Mouse (Mus musculus) lung, postnatal 0 days (tissue): Measurements from ENCODE around the gene Sh3bp2. TPM values are rescaled to one million over a fixed set of nuclear protein-coding genes. Genes with fewer than 3 reads are reported as not detected.
A peak's percentile ranks its signal among the peaks of the same experiment; 100 is the strongest.

Experiments
- ATAC-seq: fragments of 200-750 bp; cut with Nextera tagmentation; 2 replicates; pipeline ENCODE4 v1.8.0; 2017; ENCODE audit warnings: moderate library complexity
- DNase-seq: peaks from one replicate; pipeline ENCODE4 v3.0.0-alpha.2; 2016; ENCODE audit warnings: low spot score
- H3K27ac ChIP-seq: fragments of 300-500 bp; sonication (generic); 2 replicates; pipeline ENCODE4 v1.5.1; 2014; ENCODE audit warnings: antibody characterized with exemption, mild to moderate bottlenecking, low read length, mixed read lengths
- H3K27me3 ChIP-seq: fragments of 300-500 bp; sonication (generic); replicated peaks from 2 replicates; pipeline ENCODE4 v1.6.1; 2014; ENCODE audit warnings: low read length, mixed read lengths; ENCODE audit not compliant: insufficient read depth
- H3K36me3 ChIP-seq: fragments of 300-500 bp; sonication (generic); 2 replicates; pipeline ENCODE4 v1.6.1; 2014; ENCODE audit warnings: low read length, mixed read lengths; ENCODE audit not compliant: insufficient read depth
- H3K4me1 ChIP-seq: fragments of 300-500 bp; sonication (generic); 2 replicates; pipeline ENCODE4 v1.6.1; 2014; ENCODE audit warnings: antibody characterized with exemption, low read depth, low read length, mixed read lengths; ENCODE audit not compliant: insufficient read depth
- H3K4me2 ChIP-seq: fragments of 300-500 bp; sonication (generic); replicated peaks from 2 replicates; pipeline ENCODE4 v1.6.1; 2014; ENCODE audit warnings: low read depth, mild to moderate bottlenecking, low read length, moderate library complexity, mixed read lengths
- H3K4me3 ChIP-seq: fragments of 300-500 bp; sonication (generic); 2 replicates; pipeline ENCODE4 v1.5.1; 2014; ENCODE audit warnings: low read depth, low read length
- H3K9ac ChIP-seq: fragments of 300-500 bp; sonication (generic); replicated peaks from 2 replicates; pipeline ENCODE4 v1.6.1; 2014; ENCODE audit warnings: low read depth, mild to moderate bottlenecking
- H3K9me3 ChIP-seq: fragments of 300-500 bp; sonication (generic); 2 replicates; pipeline ENCODE4 v1.6.1; 2016; ENCODE audit warnings: low read length, mixed read lengths
- CTCF ChIP-seq: IDR thresholded peaks from 2 replicates; pipeline ENCODE4 v1.5.1; 2016; ENCODE audit warnings: antibody characterized with exemption, mild to moderate bottlenecking
- EP300 ChIP-seq: IDR thresholded peaks from 2 replicates; pipeline ENCODE4 v1.6.1; 2016; ENCODE audit warnings: antibody characterized with exemption, mild to moderate bottlenecking, control low read depth
- WGBS: fragments of 180-500 bp; shearing (Covaris S2); extraction: QIAGEN DNeasy Blood & Tissue Kit; methylation state at CpG from one replicate; pipeline ENCODE4 v1.1.7; 2014; 5-methylcytosine and 5-hydroxymethylcytosine counted together
- polyA plus RNA-seq: library from polyadenylated mRNA; unstranded; fragments of >200 nt; fragmentation: Nextera tagmentation; extraction: Ambion mirVana; gene quantifications from 2 replicates; pipeline ENCODE4 v1.2.1, GENCODE M21; 2015

Sh3bp2 gene
- polyA plus RNA-seq, 1 experiment from 2014 or later = 7.7 TPM

- no peaks in the 10 kb centered on the region for H3K27me3 ChIP-seq
- no peak overlapping the region for H3K9ac ChIP-seq
- no peak for TF ChIP-seq EP300
- TF ChIP-seq CTCF = no peak
- 45% methylated on average over 6 of the region's 6 CpGs for WGBS
- H3K4me1 ChIP-seq = no peaks in the 10 kb centered on the region
- peaks cover 9% of the 10 kb centered on the region; the same call in 1 of the 2 replicates for H3K36me3 ChIP-seq
- H3K9me3 ChIP-seq = no peaks in the 10 kb centered on the region
- H3K27ac ChIP-seq = no peak overlapping the region
- no peak overlapping the region for H3K4me3 ChIP-seq
- H3K4me2 ChIP-seq = no peak overlapping the region
- no peak for DNase-seq
- ATAC-seq = no peak
These were observed 28.9 kb upstream of the Sh3bp2 start for GRCm38 (mm10) chr5:34496745-34497144.

- no peak overlapping the region for H3K9ac ChIP-seq
- DNase-seq (no peak), ATAC-seq (no peak)
- no peaks in the 10 kb centered on the region for H3K9me3 ChIP-seq
- no peak overlapping the region for H3K27ac ChIP-seq
- 69% methylated on average over 5 of the region's 5 CpGs for WGBS
- TF ChIP-seq EP300 (no peak), CTCF (no peak)
- H3K27me3 ChIP-seq = no peaks in the 10 kb centered on the region
- no peak overlapping the region for H3K4me3 ChIP-seq
- H3K36me3 ChIP-seq = peaks cover 18% of the 10 kb centered on the region; the same call in 1 of the 2 replicates
- no peak overlapping the region for H3K4me2 ChIP-seq
- H3K4me1 ChIP-seq = no peaks in the 10 kb centered on the region
These were observed 24.8 kb upstream of the Sh3bp2 start for GRCm38 (mm10) chr5:34500886-34501285.

GRCm38 (mm10) chr5:34501588-34501987 lies 24.1 kb upstream of the Sh3bp2 start:
- DNase-seq (no peak), ATAC-seq (no peak)
- TF ChIP-seq EP300 (no peak), CTCF (no peak)
- Histone ChIP-seq H3K9me3 (no peaks in the 10 kb centered on the region), H3K36me3 (peaks cover 18% of the 10 kb centered on the region; the same call in 1 of the 2 replicates), H3K4me3 (no peak overlapping the region), H3K9ac (no peak overlapping the region), H3K4me2 (no peak overlapping the region), H3K27ac (no peak overlapping the region), H3K27me3 (no peaks in the 10 kb centered on the region), H3K4me1 (no peaks in the 10 kb centered on the region)
- WGBS = 74% methylated on average over 3 of the region's 3 CpGs

GRCm38 (mm10) chr5:34502411-34502810 lies 23.2 kb upstream of the Sh3bp2 start:
- Histone ChIP-seq H3K4me3 (no peak overlapping the region), H3K9ac (no peak overlapping the region), H3K9me3 (no peaks in the 10 kb centered on the region), H3K4me1 (no peaks in the 10 kb centered on the region), H3K36me3 (peaks cover 18% of the 10 kb centered on the region; the same call in 1 of the 2 replicates), H3K27ac (no peak overlapping the region), H3K27me3 (no peaks in the 10 kb centered on the region), H3K4me2 (no peak overlapping the region)
- no peak for DNase-seq
- no peak for ATAC-seq
- no peak for TF ChIP-seq EP300
- no peak for TF ChIP-seq CTCF
- WGBS = 84% methylated on average over 1 of the region's 1 CpGs

- no peak for DNase-seq
- no peak overlapping the region for H3K9ac ChIP-seq
- H3K27me3 ChIP-seq = no peaks in the 10 kb centered on the region
- no peaks in the 10 kb centered on the region for H3K4me1 ChIP-seq
- no peak for ATAC-seq
- H3K9me3 ChIP-seq = no peaks in the 10 kb centered on the region
- no peak overlapping the region for H3K4me3 ChIP-seq
- no peak overlapping the region for H3K4me2 ChIP-seq
- TF ChIP-seq CTCF (no peak), EP300 (no peak)
- WGBS = 74% methylated on average over 6 of the region's 6 CpGs
- H3K27ac ChIP-seq = no peak overlapping the region
- peaks cover 18% of the 10 kb centered on the region; the same call in 1 of the 2 replicates for H3K36me3 ChIP-seq
These were observed 22.8 kb upstream of the Sh3bp2 start for GRCm38 (mm10) chr5:34502821-34503220.

GRCm38 (mm10) chr5:34512486-34512885 lies 13.2 kb upstream of the Sh3bp2 start:
- Histone ChIP-seq H3K4me1 (no peaks in the 10 kb centered on the region; the same call in 1 of the 2 replicates), H3K27ac (no peak overlapping the region), H3K36me3 (no peaks in the 10 kb centered on the region), H3K9me3 (no peaks in the 10 kb centered on the region), H3K4me3 (no peak overlapping the region), H3K4me2 (peak overlapping the region; percentile 95), H3K27me3 (no peaks in the 10 kb centered on the region), H3K9ac (no peak overlapping the region)
- no peak for DNase-seq
- no peak for ATAC-seq
- 83% methylated on average over 3 of the region's 3 CpGs for WGBS
- no peak for TF ChIP-seq EP300
- TF ChIP-seq CTCF = no peak
